Mouse (Mus musculus): ENCODE results near the gene Cpxm1. TPM values are rescaled to one million over a fixed set of nuclear protein-coding genes. Genes with fewer than 3 reads are reported as not detected.

Gene Cpxm1
- total RNA-seq, 2 experiments from 2014 or later = 6.3 to 6.8 TPM

DNA sequence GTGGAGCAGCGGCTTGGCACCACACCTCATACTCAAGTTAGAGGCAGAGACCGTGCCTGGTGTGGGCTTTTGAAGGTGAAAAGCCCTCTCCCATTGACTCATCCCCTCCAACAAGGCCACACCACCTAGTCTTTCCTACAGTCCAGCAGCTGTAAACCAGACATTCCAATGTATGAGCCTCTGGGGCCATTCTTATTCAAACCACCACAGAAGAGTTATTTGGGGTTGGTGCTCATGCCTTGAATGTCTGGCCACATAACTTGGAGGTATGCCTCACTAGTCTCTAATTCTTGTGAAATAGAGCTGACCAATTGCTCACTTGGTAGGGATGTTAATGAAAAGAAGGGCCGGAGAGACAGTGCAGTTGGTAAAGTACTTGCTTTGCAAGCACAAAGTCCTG, 47.0 kb downstream of the Cpxm1 start:
- DNase-seq (ENCODE audit: extremely low spot score in 1 of 2, low spot score in 1 of 2) = no peak

DNA sequence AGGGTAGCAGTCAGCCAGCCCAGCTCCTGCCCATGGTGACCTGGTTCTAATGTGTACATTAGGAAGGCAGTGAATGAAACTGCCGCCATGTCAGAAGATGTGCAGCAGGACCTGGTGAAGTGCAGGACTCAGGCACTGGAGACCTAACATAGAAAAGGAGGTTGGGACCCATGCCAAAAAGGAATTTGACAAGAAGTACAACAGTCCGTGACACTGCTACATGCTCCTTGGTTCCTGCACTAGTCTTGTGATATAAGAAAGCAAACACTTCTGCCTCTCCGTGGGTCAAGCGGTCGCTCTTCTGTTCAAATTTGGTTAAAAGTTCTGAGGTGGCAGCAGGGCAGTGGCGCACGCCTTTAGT, 56.2 kb downstream of the Cpxm1 start:
- DNase-seq (ENCODE audit: extremely low spot score in 1 of 2, low spot score in 1 of 2) = no peak

Other genes with a start within 250 kb of the Cpxm1 start
- gene Snrpb, start 218.2 kb downstream of the Cpxm1 start, total RNA-seq (2021) = 100 to 1,000 TPM; 101 to 123 TPM
- under 1 TPM in 1 of 2 experiments, not detected in 1; 0.12 TPM for gene Tmc2, start 202.4 kb downstream of the Cpxm1 start, total RNA-seq (2021)
- gene Nop56, start 123.1 kb downstream of the Cpxm1 start, total RNA-seq (2021) = 100 to 1,000 TPM; 129 to 165 TPM
- 100 to 1,000 TPM; 320 to 329 TPM for gene Idh3b, start 113.0 kb downstream of the Cpxm1 start, total RNA-seq (2021)
- gene Ebf4, start 102.4 kb downstream of the Cpxm1 start, total RNA-seq (2021) = 10 to 100 TPM in 1 of 2 experiments, 1 to 10 TPM in 1; 9.3 to 13.6 TPM
- gene Gm28372, start 7.7 kb upstream of the Cpxm1 start, total RNA-seq (2021) = not detected
- gene 1700020A23Rik, start 7.7 kb upstream of the Cpxm1 start, total RNA-seq (2021) = not detected
- not detected for gene Tmem239, start 8.9 kb upstream of the Cpxm1 start, total RNA-seq (2021)
- gene Vps16, start 26.8 kb upstream of the Cpxm1 start, total RNA-seq (2021) = 10 to 100 TPM; 91.6 to 95.2 TPM
- 10 to 100 TPM; 22.4 to 25.4 TPM for gene Pced1a, start 27.1 kb upstream of the Cpxm1 start, total RNA-seq (2021)
- gene Ptpra, start 52.7 kb upstream of the Cpxm1 start, total RNA-seq (2021) = 100 to 1,000 TPM; 322 to 337 TPM
- 10 to 100 TPM; 89.4 to 97.0 TPM for gene Mrps26, start 166.2 kb upstream of the Cpxm1 start, total RNA-seq (2021)
- not detected for gene Oxt, start 178.6 kb upstream of the Cpxm1 start, total RNA-seq (2021)
- 1 to 10 TPM; 1.5 to 2.1 TPM for gene Avp, start 185.0 kb upstream of the Cpxm1 start, total RNA-seq (2021)
- gene Fastkd5, start 232.5 kb upstream of the Cpxm1 start, total RNA-seq (2021) = 1 to 10 TPM; 7.9 to 9.1 TPM
- 1 to 10 TPM; 9.2 to 9.7 TPM for gene Ubox5, start 232.5 kb upstream of the Cpxm1 start, total RNA-seq (2021)
- 100 to 1,000 TPM; 159 to 163 TPM for gene Lzts3, start 245.2 kb upstream of the Cpxm1 start, total RNA-seq (2021)

Data from layer of hippocampus, postnatal 25 days (tissue).